ENCODE assay signal across 17 mouse cellular contexts in the genomic region with DNA sequence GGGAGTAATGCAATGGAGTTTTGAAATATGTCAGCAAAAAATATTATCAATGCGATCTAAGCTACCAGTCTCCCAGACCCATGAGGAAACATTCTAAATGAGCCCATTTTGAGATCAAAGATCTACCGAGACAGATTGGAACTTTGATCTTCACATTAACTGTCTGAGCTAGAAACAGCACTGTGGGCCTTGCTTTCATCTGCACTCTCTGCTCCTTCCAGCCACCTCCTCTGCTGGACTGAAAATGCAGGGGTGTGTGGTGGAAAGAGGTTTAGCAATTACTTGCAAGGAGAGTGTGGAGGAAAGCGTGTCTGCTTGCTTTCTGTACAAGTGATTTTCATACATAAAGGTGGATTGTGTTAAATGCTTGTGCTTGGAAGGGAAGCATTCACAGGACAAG.
DNase-seq lines count a peak whose midpoint lies in the region; TF ChIP-seq lines count a peak whose summit lies in the region.
"Had no signal": no experiment of that assay in that cellular context is flagged by ENCODE, and none has a peak within 500 bp of the region (broad histone marks: within the 10 kb centered on the region; RNA-seq: fewer than 3 reads in every experiment).

No protein-coding gene starts in this region.

- TF ChIP-seq POLR2A in brain, embryonic 14.5 days (IDR thresholded peaks at IDR 0.05; ENCODE audit: borderline replicate concordance, extremely low read depth, insufficient read depth, insufficient read length, poor library complexity, severe bottlenecking), result no peak

- peak; percentile 3 for DNase-seq in adrenal gland, postnatal 10 days
- no peak for DNase-seq in adrenal gland, postnatal 14 days
- peak; percentile 61 for DNase-seq in brain, embryonic 14.5 days (ENCODE audit: low read depth)
- peak; percentile 17 for DNase-seq in embryo, embryonic 9.5 days (ENCODE audit: extremely low spot score)
- DNase-seq in mesoderm, embryonic 11.5 days (ENCODE audit: low read depth, low spot score), result peak; percentile 12
- no peak for DNase-seq in urinary bladder, postnatal 36 days (ENCODE audit: low spot score in 2 of 2)
- DNase-seq in cerebellum, adult 9-11 months, result no peak
- DNase-seq: cerebellum, adult 18-20 months; cerebellum, postnatal 14 days; gastrocnemius, postnatal 10 days; heart, postnatal 10 days; kidney, adult 11 months; kidney, postnatal 14 days; layer of hippocampus, adult 9-11 months; liver, postnatal 0 days; lung, postnatal 36 days; right cerebral cortex, postnatal 4 days had no signal

- TF ChIP-seq CTCF in brain, embryonic 14.5 days (IDR thresholded peaks at IDR 0.05; ENCODE audit: borderline replicate concordance, extremely low read depth, insufficient read depth, insufficient read length), result no peak

Comparison
In these comparisons a context has a peak if more than half of its experiments do, and no peak if none do; other contexts are left out.
1. DNase-seq: peak in adrenal gland, postnatal 10 days (single experiment), brain, embryonic 14.5 days (single experiment), embryo, embryonic 9.5 days (single experiment) and mesoderm, embryonic 11.5 days (single experiment); none in adrenal gland, postnatal 14 days (single experiment), urinary bladder, postnatal 36 days (0 of 2) and cerebellum, adult 9-11 months (single experiment).